8 mouse cellular contexts compared by ENCODE assay signal in genomic region chr6:38353811-38354722, GRCm38 (mm10). TPM values are rescaled to one million over a fixed set of nuclear protein-coding genes. Genes with fewer than 3 reads are reported as not detected.
A peak's percentile ranks its signal among the peaks of the same experiment; 100 is the strongest.
DNase-seq lines count a peak whose midpoint lies in the region; ATAC-seq and TF ChIP-seq lines count a peak whose summit lies in the region.

Zc3hav1 (minus strand) TSS chr6:38354603.

- WGBS in hindbrain, embryonic 10.5 days, result under 1% methylated on average over 87 of the region's 87 CpGs

- peak; percentile 78 for ATAC-seq in G1E (ENCODE audit: extremely low read depth, insufficient number of reproducible peaks, low FRiP score, poor library complexity, severe bottlenecking)
- peak; percentile 68 for ATAC-seq in frontal cortex, adult (ENCODE audit: low TSS enrichment)

- H3K9me3 ChIP-seq in G1E (replicated peaks), result no peaks in the 10 kb centered on the region
- H3K9me3 ChIP-seq in hindbrain, embryonic 10.5 days, result no peaks in the 10 kb centered on the region

- peak; percentile 78 for DNase-seq in G1E (ENCODE audit: low spot score)
- DNase-seq in cerebellum, adult 8-10 months, result peak; percentile 20
- peak; percentile 67 for DNase-seq in hindbrain, embryonic 10.5 days (ENCODE audit: low spot score)
- peak; percentile 43 to 50 for DNase-seq in layer of hippocampus, postnatal 10 days (ENCODE audit: low spot score in 2 of 2)
- DNase-seq in lung, postnatal 10 days, result peak; percentile 87
- DNase-seq in ovary, postnatal 14 days (ENCODE audit: low spot score), result peak; percentile 72
- peak; percentile 88 to 90 for DNase-seq in thymus, postnatal 36 days

- no peak for TF ChIP-seq CTCF in G1E (IDR thresholded peaks at IDR 0.05; ENCODE audit: low read depth, low read length)

- peak within 1 kb of the TSS; percentile 97 for H3K4me3 ChIP-seq in G1E (ENCODE audit: low read depth, low read length)
- H3K4me3 ChIP-seq in hindbrain, embryonic 10.5 days, result peak within 1 kb of the TSS; percentile 60

- peaks cover 30% of the 10 kb centered on the region for H3K36me3 ChIP-seq in G1E (replicated peaks)
- no peaks in the 10 kb centered on the region for H3K36me3 ChIP-seq in hindbrain, embryonic 10.5 days

- no peaks in the 10 kb centered on the region for H3K27me3 ChIP-seq in G1E (ENCODE audit: insufficient read depth, low read length)
- peaks cover 91% of the 10 kb centered on the region for H3K27me3 ChIP-seq in hindbrain, embryonic 10.5 days (ENCODE audit: insufficient read depth, poor library complexity, severe bottlenecking)

- H3K4me1 ChIP-seq in G1E (ENCODE audit: insufficient read depth, low read depth, low read length), result peaks cover 61% of the 10 kb centered on the region
- H3K4me1 ChIP-seq in hindbrain, embryonic 10.5 days (replicated peaks), result peaks cover 21% of the 10 kb centered on the region

- H3K27ac ChIP-seq in hindbrain, embryonic 10.5 days, result peak within 1 kb of the TSS; percentile 79

RNA-seq across cellular contexts. Expression of gene Zc3hav1, which starts in this region (rescaled TPM):
- total RNA-seq in G1E (2014; fragmentation: Nextera tagmentation), result 210 and 217 TPM in 2 replicates
- total RNA-seq in G1E (2017), result 107 and 112 TPM in 2 replicates
- polyA plus RNA-seq in G1E (2012), result 44.0 and 45.8 TPM in 2 replicates
- polyA plus RNA-seq in hindbrain, embryonic 10.5 days (2016; fragmentation: Nextera tagmentation; extraction: Ambion mirVana), result 2.2 and 2.4 TPM in 2 replicates
- 1 to 10 TPM; 3.0 to 3.1 TPM for total RNA-seq in layer of hippocampus, postnatal 10 days (2021)

Comparison
In these comparisons a context has a peak if more than half of its experiments do, and no peak if none do; other contexts are left out.
1. Peak in every context shown above with its lines: DNase-seq, ATAC-seq, H3K4me3 ChIP-seq and H3K27ac ChIP-seq.
2. RNA of gene Zc3hav1 (total RNA-seq): 107 to 217 TPM in G1E; 3.0 to 3.1 TPM in layer of hippocampus, postnatal 10 days; every median in the first group is over 10 times any median in the second.
3. RNA of gene Zc3hav1 (polyA plus RNA-seq): 44.0 to 45.8 TPM in G1E; 2.2 to 2.4 TPM in hindbrain, embryonic 10.5 days; every median in the first group is over 10 times any median in the second.
4. DNase-seq: peak in every context shown above with its lines; median percentile 89 in thymus, postnatal 36 days; 87 in lung, postnatal 10 days; 78 in G1E; 72 in ovary, postnatal 14 days; 67 in hindbrain, embryonic 10.5 days; 46 in layer of hippocampus, postnatal 10 days; 20 in cerebellum, adult 8-10 months.